Comparison of ENCODE assay signal across 8 mouse cellular contexts in the genomic region with DNA sequence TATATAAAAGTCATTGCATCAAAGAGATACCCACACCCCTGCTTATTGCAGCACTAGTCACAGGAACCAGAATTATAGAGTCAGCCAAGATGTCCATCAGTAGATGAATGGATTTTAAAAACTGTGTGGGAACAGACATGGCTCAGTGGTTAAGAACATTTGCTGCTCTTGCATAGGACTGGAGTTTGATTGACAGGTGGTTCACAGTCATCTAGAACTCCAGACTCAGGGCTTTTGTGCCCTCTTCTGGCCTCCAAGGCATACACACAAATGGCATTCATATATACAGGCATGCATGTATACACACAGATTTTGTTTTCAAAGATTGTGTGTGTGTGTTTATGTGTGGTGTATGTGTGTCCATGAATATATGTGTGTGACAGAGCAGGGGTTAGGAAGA. TPM values are rescaled to one million over a fixed set of nuclear protein-coding genes. Genes with fewer than 3 reads are reported as not detected.
DNase-seq lines count a peak whose midpoint lies in the region; ATAC-seq and TF ChIP-seq lines count a peak whose summit lies in the region.

No protein-coding gene starts in this region.

- TF ChIP-seq POLR2A in heart, adult 2 months (IDR thresholded peaks at IDR 0.05; ENCODE audit: insufficient read depth, low read depth, low read length) = no peak

- no peak for TF ChIP-seq EP300 in heart, adult 2 months (IDR thresholded peaks at IDR 0.05; ENCODE audit: insufficient read depth, low read depth, low read length)

- H3K36me3 ChIP-seq in heart, adult 2 months (ENCODE audit: control insufficient read depth, insufficient read depth, low read length) = peaks cover 31% of the 10 kb centered on the region
- no peaks in the 10 kb centered on the region for H3K36me3 ChIP-seq in forebrain, embryonic 15.5 days
- no peaks in the 10 kb centered on the region for H3K36me3 ChIP-seq in liver, embryonic 16.5 days (ENCODE audit: control insufficient read depth, insufficient read depth)

- no peak overlapping the region for H3K4me3 ChIP-seq in heart, adult 2 months
- H3K4me3 ChIP-seq in forebrain, embryonic 15.5 days = no peak overlapping the region
- H3K4me3 ChIP-seq in liver, embryonic 16.5 days (ENCODE audit: low read depth, low read length) = no peak overlapping the region

- no peak overlapping the region for H3K9ac ChIP-seq in heart, adult 2 months (ENCODE audit: low read depth, low read length)
- H3K9ac ChIP-seq in forebrain, embryonic 15.5 days (replicated peaks) = no peak overlapping the region
- H3K9ac ChIP-seq in liver, embryonic 16.5 days (ENCODE audit: low read depth, low read length) = no peak overlapping the region

- H3K27me3 ChIP-seq in heart, adult 2 months (ENCODE audit: control insufficient read depth, insufficient read depth, low read length) = no peaks in the 10 kb centered on the region
- no peaks in the 10 kb centered on the region for H3K27me3 ChIP-seq in forebrain, embryonic 15.5 days
- no peaks in the 10 kb centered on the region for H3K27me3 ChIP-seq in liver, embryonic 16.5 days (ENCODE audit: control insufficient read depth, insufficient read depth, low read depth, low read length)

- intact Hi-C loops in heart, adult 2 months (cut with DNase I) = no loop called here

- H3K9me3 ChIP-seq in forebrain, embryonic 15.5 days = no peaks in the 10 kb centered on the region
- H3K9me3 ChIP-seq in liver, embryonic 16.5 days (replicated peaks; ENCODE audit: control insufficient read depth, low read length) = no peaks in the 10 kb centered on the region

- no peak overlapping the region for H3K27ac ChIP-seq in heart, adult 2 months
- no peak overlapping the region for H3K27ac ChIP-seq in forebrain, embryonic 15.5 days (replicated peaks)
- H3K27ac ChIP-seq in liver, embryonic 16.5 days (ENCODE audit: low read length) = no peak overlapping the region

- H3K79me2 ChIP-seq in heart, adult 2 months (replicated peaks; ENCODE audit: control insufficient read depth, insufficient read depth, low read length) = peaks cover 18% of the 10 kb centered on the region

- ATAC-seq in forebrain, embryonic 15.5 days (replicated peaks) = peak; percentile 53
- 0 out of 2 replicates have a peak, but pooled peaks have one; percentile 32 for ATAC-seq in liver, embryonic 16.5 days (ENCODE audit: low read depth)

- no peak for DNase-seq in heart, adult 2 months
- DNase-seq in heart, adult 11 months = no peak
- peak; percentile 39 for DNase-seq in B cell, adult 2 months
- no peak for DNase-seq in right cerebral cortex, adult 2 months (ENCODE audit: low spot score in 2 of 2)
- DNase-seq in gastrocnemius, adult 18-20 months (ENCODE audit: low spot score) = no peak
- DNase-seq in cerebellum, adult 8-10 months = no peak

- no peak overlapping the region for H3K4me2 ChIP-seq in forebrain, embryonic 15.5 days (replicated peaks)
- H3K4me2 ChIP-seq in liver, embryonic 16.5 days (ENCODE audit: low read depth, low read length) = no peak overlapping the region

- H3K4me1 ChIP-seq in heart, adult 2 months (ENCODE audit: control insufficient read depth, insufficient read depth, low read length) = peaks cover 32% of the 10 kb centered on the region
- H3K4me1 ChIP-seq in forebrain, embryonic 15.5 days = peaks cover 38% of the 10 kb centered on the region
- peaks cover 18% of the 10 kb centered on the region for H3K4me1 ChIP-seq in liver, embryonic 16.5 days (ENCODE audit: control insufficient read depth, low read depth, low read length)

- TF ChIP-seq CTCF in heart, adult 2 months (IDR thresholded peaks at IDR 0.05) = peak; percentile 60

RNA-seq across cellular contexts. Expression of gene Mkln1, which starts 14.0 kb away (rescaled TPM):
- 100 to 1,000 TPM; 148 to 157 TPM for total RNA-seq in heart, adult 2 months (2021)
- 52.5 and 94.8 TPM in 2 replicates for polyA plus RNA-seq in heart, adult 2 months (2012; rRNA removed)
- 152 and 153 TPM in 2 replicates for polyA plus RNA-seq in forebrain, embryonic 15.5 days (2015; fragmentation: Nextera tagmentation; extraction: Ambion mirVana)
- 130 and 142 TPM in 2 replicates for polyA plus RNA-seq in liver, embryonic 16.5 days (2015; fragmentation: Nextera tagmentation; extraction: Ambion mirVana)
- total RNA-seq in gastrocnemius, adult 18-20 months (2021) = 100 to 1,000 TPM; 142 to 160 TPM

Comparison
In these comparisons a context has a peak if more than half of its experiments do, and no peak if none do; other contexts are left out.
1. DNase-seq: peak in B cell, adult 2 months (2 of 2); none in heart, adult 2 months (0 of 2), heart, adult 11 months (single experiment), right cerebral cortex, adult 2 months (0 of 2), gastrocnemius, adult 18-20 months (single experiment) and cerebellum, adult 8-10 months (single experiment).